Mouse (Mus musculus) kidney, embryonic 14.5 days (tissue): ENCODE measurements around the gene Mbd3. TPM values are rescaled to one million over a fixed set of nuclear protein-coding genes. Genes with fewer than 3 reads are reported as not detected.
A peak's percentile ranks its signal among the peaks of the same experiment; 100 is the strongest.
"Not testable (repeated sequence)": the region's sequence is repeated elsewhere in the genome, so short reads cannot be mapped to it uniquely, and the experiment has no call there.

Experiments used
- ATAC-seq: fragments of 200-750 bp; cut with Nextera tagmentation; 2 replicates; pipeline ENCODE4 v1.8.0; 2017; ENCODE audit warnings: moderate number of reproducible peaks, mild to moderate bottlenecking, moderate TSS enrichment, moderate library complexity; ENCODE audit not compliant: low FRiP score, low TSS enrichment
- H3K27ac ChIP-seq: fragments of 300-500 bp; sonication (generic); 2 replicates; pipeline ENCODE4 v1.5.1; 2014; ENCODE audit warnings: low read depth, mild to moderate bottlenecking, low read length, moderate library complexity, mixed read lengths
- H3K27me3 ChIP-seq: fragments of 300-500 bp; sonication (generic); 2 replicates; pipeline ENCODE4 v1.6.1; 2014; ENCODE audit warnings: mild to moderate bottlenecking, low read length; ENCODE audit not compliant: control insufficient read depth, insufficient read depth
- H3K36me3 ChIP-seq: fragments of 300-500 bp; sonication (generic); 2 replicates; pipeline ENCODE4 v1.6.1; 2014; ENCODE audit warnings: low read length, mixed read lengths; ENCODE audit not compliant: control insufficient read depth, insufficient read depth
- H3K4me1 ChIP-seq: fragments of 300-500 bp; sonication (generic); 2 replicates; pipeline ENCODE4 v1.6.1; 2014; ENCODE audit warnings: low read length, mixed read lengths; ENCODE audit not compliant: control insufficient read depth, insufficient read depth
- H3K4me2 ChIP-seq: fragments of 300-500 bp; sonication (generic); replicated peaks from 2 replicates; pipeline ENCODE4 v1.6.1; 2014; ENCODE audit warnings: low read depth, mild to moderate bottlenecking, low read length
- H3K4me3 ChIP-seq: fragments of 300-500 bp; sonication (generic); 2 replicates; pipeline ENCODE4 v1.5.1; 2014; ENCODE audit warnings: mild to moderate bottlenecking, low read length
- H3K9ac ChIP-seq: fragments of 300-500 bp; sonication (generic); 2 replicates; pipeline ENCODE4 v1.6.1; 2014; ENCODE audit warnings: low read depth, mild to moderate bottlenecking, low read length, moderate library complexity
- H3K9me3 ChIP-seq: fragments of 300-500 bp; sonication (generic); 2 replicates; pipeline ENCODE4 v1.6.1; 2016; ENCODE audit warnings: low read length; ENCODE audit not compliant: control insufficient read depth
- WGBS: fragments of 180-500 bp; shearing (Covaris S2); extraction: QIAGEN DNeasy Blood & Tissue Kit; methylation state at CpG from one replicate; pipeline ENCODE4 v1.1.7; 2014; 5-methylcytosine and 5-hydroxymethylcytosine counted together
- microRNA-seq: library from miRNA; unstranded; fragments of <30 nt; microRNA quantifications from one replicate; pipeline ENCODE4, GENCODE M21; 2016
- polyA plus RNA-seq: library from polyadenylated mRNA; unstranded; fragments of >200 nt; fragmentation: Nextera tagmentation; extraction: Ambion mirVana; gene quantifications from 2 replicates; pipeline ENCODE4 v1.2.1, GENCODE M21; 2014

Gene Mbd3
- polyA plus RNA-seq, 1 experiment from 2014 or later = 248 TPM

- H3K27ac ChIP-seq, H3K9me3 ChIP-seq, H3K9ac ChIP-seq, ATAC-seq, H3K4me2 ChIP-seq, H3K4me3 ChIP-seq, H3K36me3 ChIP-seq: not testable (repeated sequence)
- 82% methylated on average over 5 of the region's 6 CpGs for WGBS
- peaks cover 27% of the 10 kb centered on the region for H3K4me1 ChIP-seq
- H3K27me3 ChIP-seq = peaks cover 99% of the 10 kb centered on the region
These were observed 53.4 kb downstream of the Mbd3 start for GRCm38 (mm10) chr10:80345929-80346328.

- Histone ChIP-seq H3K4me2 (no peak overlapping the region), H3K4me1 (peaks cover 27% of the 10 kb centered on the region), H3K9ac (no peak overlapping the region), H3K27ac (no peak overlapping the region), H3K4me3 (no peak overlapping the region), H3K27me3 (peaks cover 98% of the 10 kb centered on the region), H3K36me3 (no peaks in the 10 kb centered on the region), H3K9me3 (no peaks in the 10 kb centered on the region)
- under 1% methylated on average over 13 of the region's 16 CpGs for WGBS
- no peak for ATAC-seq
These were observed 54.2 kb downstream of the Mbd3 start for GRCm38 (mm10) chr10:80345122-80345521.

GRCm38 (mm10) chr10:80344131-80344661 lies 55.2 kb downstream of the Mbd3 start:
- Histone ChIP-seq H3K4me2 (no peak overlapping the region), H3K27me3 (peaks cover 89% of the 10 kb centered on the region), H3K4me3 (no peak overlapping the region), H3K4me1 (peaks cover 27% of the 10 kb centered on the region), H3K9ac (no peak overlapping the region), H3K36me3 (no peaks in the 10 kb centered on the region), H3K27ac (no peak overlapping the region), H3K9me3 (no peaks in the 10 kb centered on the region)
- WGBS = 45% methylated on average over 9 of the region's 9 CpGs
- ATAC-seq = no peak

DNA sequence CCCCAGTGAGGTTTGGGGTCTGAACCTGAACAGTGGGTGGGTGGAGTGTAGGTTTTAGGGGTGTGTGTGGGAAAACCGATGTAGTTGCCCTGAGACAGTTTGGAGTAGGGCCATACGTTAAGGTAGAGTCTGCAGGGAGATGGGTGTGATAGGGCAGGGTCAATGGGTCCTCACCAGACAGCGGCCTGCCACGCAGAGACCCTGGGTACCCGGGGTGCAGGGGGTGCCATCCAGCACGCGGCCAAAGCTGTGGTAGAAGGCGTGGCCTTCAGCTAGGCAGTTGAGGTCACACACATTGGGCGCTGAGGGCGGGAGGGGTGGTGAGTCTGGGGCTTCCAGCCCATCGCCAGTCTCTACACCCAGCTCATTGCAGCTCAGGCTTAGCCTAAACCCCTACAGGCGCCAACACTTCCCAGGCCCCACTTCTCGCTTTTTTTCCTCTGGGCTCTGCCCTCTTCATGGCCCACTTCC lies 55.9 kb downstream of the Mbd3 start:
- Histone ChIP-seq H3K27ac (no peak overlapping the region), H3K4me3 (peak overlapping the region; percentile 28; the same call in 1 of the 2 replicates), H3K27me3 (peaks cover 82% of the 10 kb centered on the region), H3K4me2 (peak overlapping the region; percentile 51; the same call in 1 of the 2 replicates), H3K9me3 (no peaks in the 10 kb centered on the region), H3K4me1 (peaks cover 25% of the 10 kb centered on the region), H3K36me3 (no peaks in the 10 kb centered on the region), H3K9ac (no peak overlapping the region)
- peak; percentile 44 for ATAC-seq
- WGBS = 31% methylated on average over 13 of the region's 13 CpGs

DNA sequence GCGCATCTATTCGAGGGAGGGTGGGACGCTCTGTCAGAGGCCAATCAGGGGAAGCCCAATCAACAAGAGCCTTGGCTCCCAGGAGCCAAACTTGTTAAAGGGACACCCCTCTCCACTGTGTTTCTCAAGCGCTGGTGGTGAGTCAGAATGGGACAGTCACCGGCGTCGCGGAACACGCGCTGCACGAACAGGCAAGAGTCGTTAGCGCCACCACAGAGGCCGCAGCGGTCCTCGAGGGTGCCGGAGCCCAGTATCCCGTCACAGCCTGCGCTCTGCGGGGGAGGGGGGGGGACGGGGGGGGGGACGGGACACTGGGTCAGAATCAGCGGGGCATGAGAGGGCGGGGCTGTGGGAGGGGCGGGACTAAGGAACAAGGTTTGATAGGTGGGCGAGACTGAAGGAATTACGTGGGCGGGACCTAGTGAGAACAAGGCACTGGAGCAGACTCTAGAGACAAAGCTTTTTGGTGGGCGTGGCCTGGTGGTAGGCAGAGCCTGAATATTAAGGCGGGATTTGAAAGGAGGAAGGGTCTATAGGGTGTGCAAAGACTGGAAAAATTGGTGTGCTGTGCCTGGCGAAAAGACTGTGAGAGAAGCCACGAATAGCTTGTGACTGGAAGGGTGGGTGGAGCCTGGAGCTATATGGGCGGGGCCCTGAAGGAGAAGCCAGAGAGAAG lies 56.5 kb downstream of the Mbd3 start:
- peaks cover 21% of the 10 kb centered on the region for H3K4me1 ChIP-seq
- H3K9ac ChIP-seq = 0 out of 2 replicates have a peak overlapping the region, but pooled peaks have one; percentile 4
- WGBS = under 1% methylated on average over 31 of the region's 33 CpGs

More for the DNA sequence above, 56.5 kb downstream of the Mbd3 start:
- H3K4me2 ChIP-seq = peak overlapping the region; percentile 51
- H3K27ac ChIP-seq = no peak overlapping the region
- H3K36me3 ChIP-seq = no peaks in the 10 kb centered on the region
- peaks cover 76% of the 10 kb centered on the region for H3K27me3 ChIP-seq
- ATAC-seq = peak; percentile 72
- peak overlapping the region; percentile 28 for H3K4me3 ChIP-seq
- no peaks in the 10 kb centered on the region for H3K9me3 ChIP-seq

Small RNAs within 50 kb of the gene (microRNA-seq; reads per million reads assigned to microRNA genes)
- gene Gm22721 = not detected

Other genes with a start within 250 kb of the Mbd3 start
- gene Cirbp, start 233.6 kb downstream of the Mbd3 start, polyA plus RNA-seq = 80.0 and 104 TPM in 2 replicates
- gene 1600002K03Rik, start 226.6 kb downstream of the Mbd3 start, polyA plus RNA-seq = 10.3 and 12.1 TPM in 2 replicates
- gene Efna2, start 220.1 kb downstream of the Mbd3 start, polyA plus RNA-seq = 15.4 and 17.3 TPM in 2 replicates
- gene Mum1, start 173.1 kb downstream of the Mbd3 start, polyA plus RNA-seq = 64.4 and 65.1 TPM in 2 replicates
- gene Ndufs7, start 150.4 kb downstream of the Mbd3 start, polyA plus RNA-seq = 382 and 390 TPM in 2 replicates
- gene Gamt, start 138.5 kb downstream of the Mbd3 start, polyA plus RNA-seq = 30.2 and 33.6 TPM in 2 replicates
- 45.8 and 56.9 TPM in 2 replicates for gene Dazap1, start 138.1 kb downstream of the Mbd3 start, polyA plus RNA-seq
- gene Rps15, start 107.1 kb downstream of the Mbd3 start, polyA plus RNA-seq = 1,166 and 1,350 TPM in 2 replicates
- gene Apc2, start 103.6 kb downstream of the Mbd3 start, polyA plus RNA-seq = 1.0 and 1.4 TPM in 2 replicates
- 36.1 and 40.5 TPM in 2 replicates for gene 2310011J03Rik, start 79.0 kb downstream of the Mbd3 start, polyA plus RNA-seq
- gene Pcsk4, start 70.1 kb downstream of the Mbd3 start, polyA plus RNA-seq = 6.2 and 8.1 TPM in 2 replicates
- 5.6 and 7.1 TPM in 2 replicates for gene Reep6, start 69.6 kb downstream of the Mbd3 start, polyA plus RNA-seq
- gene Adamtsl5, start 51.1 kb downstream of the Mbd3 start, polyA plus RNA-seq = 1.2 and 2.7 TPM in 2 replicates
- 0.62 and 0.66 TPM in 2 replicates for gene Plk5, start 43.1 kb downstream of the Mbd3 start, polyA plus RNA-seq
- gene Mex3d, start 11.9 kb downstream of the Mbd3 start, polyA plus RNA-seq = 8.7 and 14.6 TPM in 2 replicates
- 806 and 1,046 TPM in 2 replicates for gene Uqcr11, start 7.3 kb upstream of the Mbd3 start, polyA plus RNA-seq
- 134 and 162 TPM in 2 replicates for gene Tcf3, start 34.1 kb upstream of the Mbd3 start, polyA plus RNA-seq
- gene Onecut3, start 95.3 kb upstream of the Mbd3 start, polyA plus RNA-seq = not detected in 2 replicates
- 0.22 and 0.24 TPM in 2 replicates for gene Atp8b3, start 139.6 kb upstream of the Mbd3 start, polyA plus RNA-seq
- gene Rexo1, start 162.0 kb upstream of the Mbd3 start, polyA plus RNA-seq = 25.8 and 31.3 TPM in 2 replicates
- 10.1 and 10.2 TPM in 2 replicates for gene Klf16, start 177.8 kb upstream of the Mbd3 start, polyA plus RNA-seq
- gene Abhd17a, start 190.8 kb upstream of the Mbd3 start, polyA plus RNA-seq = 125 and 130 TPM in 2 replicates
- 88.5 and 103 TPM in 2 replicates for gene Scamp4, start 203.3 kb upstream of the Mbd3 start, polyA plus RNA-seq
- gene Adat3, start 203.3 kb upstream of the Mbd3 start, polyA plus RNA-seq = 8.0 and 8.8 TPM in 2 replicates
- gene Gm49322, start 206.5 kb upstream of the Mbd3 start, polyA plus RNA-seq = 1.9 and 2.5 TPM in 2 replicates
- 127 and 134 TPM in 2 replicates for gene Csnk1g2, start 223.3 kb upstream of the Mbd3 start, polyA plus RNA-seq